Mouse (Mus musculus): ENCODE measurements around the gene Zic1. TPM values are rescaled to one million over a fixed set of nuclear protein-coding genes. Genes with fewer than 3 reads are reported as not detected.

Zic1 gene
- total and polyA plus RNA-seq, 2 experiments, result not detected

DNA sequence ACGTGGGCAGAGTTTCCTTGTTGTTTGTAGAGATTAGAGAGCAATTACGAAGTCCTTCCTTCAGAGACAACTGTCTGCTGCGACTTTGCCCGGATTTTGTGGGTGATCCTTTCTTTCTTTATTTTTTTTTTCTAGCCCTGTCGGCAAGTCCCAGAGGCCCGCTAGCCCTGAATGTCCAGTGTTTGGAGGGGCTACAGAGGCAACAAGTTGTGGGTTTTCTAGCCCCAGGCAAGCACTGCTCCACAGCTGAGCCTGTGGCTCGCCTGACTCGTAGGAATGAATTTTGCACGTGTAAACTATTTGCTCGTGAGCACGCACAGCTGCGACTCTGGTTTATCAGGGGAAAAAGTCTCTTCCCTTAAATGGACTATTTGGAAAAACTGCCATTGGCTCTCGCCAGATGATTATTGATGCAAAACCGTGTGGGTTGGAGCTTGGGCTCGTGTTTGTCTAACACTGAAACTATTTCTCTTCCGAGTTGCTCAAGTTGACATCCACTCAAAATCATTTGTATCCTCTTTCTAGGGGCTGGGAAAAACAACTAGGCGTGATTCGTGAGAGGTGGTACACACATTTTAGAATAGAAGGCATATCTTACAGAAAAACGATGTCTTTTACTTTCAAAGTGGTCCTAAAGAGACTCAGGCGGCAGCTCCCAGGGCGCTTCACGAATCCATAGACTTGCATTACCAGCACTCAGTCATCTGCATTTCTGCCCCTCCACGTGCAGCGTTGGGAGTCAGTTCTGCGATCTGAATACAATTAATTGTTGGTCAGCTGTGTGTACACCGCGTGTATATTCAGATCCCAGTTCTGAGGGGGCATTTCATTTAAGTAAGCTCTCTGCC, 39.5 kb upstream of the Zic1 start:
- Histone ChIP-seq H3K4me3 (ENCODE audit: insufficient read depth, low read depth, low read length) (no peak overlapping the region), H3K27me3 (ENCODE audit: control insufficient read depth, insufficient read depth, low read length) (peaks cover 17% of the 10 kb centered on the region; the same call in 1 of the 2 replicates), H3K9ac (ENCODE audit: low read depth, low read length) (no peak overlapping the region), H3K36me3 (ENCODE audit: control insufficient read depth, insufficient read depth, low read length) (no peaks in the 10 kb centered on the region), H3K79me2 (ENCODE audit: control insufficient read depth, insufficient read depth, low read length) (no peaks in the 10 kb centered on the region), H3K4me1 (ENCODE audit: control insufficient read depth, insufficient read depth, low read length) (no peaks in the 10 kb centered on the region), H3K27ac (replicated peaks; ENCODE audit: insufficient read depth, low read depth, low read length) (no peak overlapping the region)
- 2% methylated on average over 27 of the region's 27 CpGs for WGBS
- no peak for DNase-seq (ENCODE audit: extremely low read depth, low read depth, low spot score)
- TF ChIP-seq POLR2A (IDR thresholded peaks at IDR 0.05; ENCODE audit: extremely low read depth, insufficient read depth, low read length), result no peak
- no peak for TF ChIP-seq CTCF (IDR thresholded peaks at IDR 0.05; ENCODE audit: low read depth, low read length)

DNA sequence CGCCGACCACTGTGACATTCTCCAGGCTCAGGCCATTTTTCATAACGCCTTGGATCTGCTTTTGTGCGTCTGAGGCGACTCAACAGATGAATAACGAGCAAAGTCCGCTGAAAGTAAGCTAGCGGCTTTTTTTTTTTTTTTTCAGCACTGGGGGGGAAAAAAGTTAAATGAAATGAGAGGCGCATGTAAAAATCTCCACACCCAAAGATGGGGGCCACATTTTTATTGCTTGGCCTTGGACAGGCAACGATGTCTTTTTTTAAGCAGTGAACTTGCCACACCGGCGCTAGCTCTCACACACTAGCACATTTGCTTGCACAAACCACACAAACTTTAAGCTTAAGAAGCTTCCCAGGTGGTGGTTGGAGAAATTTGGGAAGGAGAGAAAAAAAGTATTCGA, 38.6 kb upstream of the Zic1 start:
- Histone ChIP-seq H3K27me3 (ENCODE audit: control insufficient read depth, insufficient read depth, low read length) (peaks cover 16% of the 10 kb centered on the region; the same call in 1 of the 2 replicates), H3K4me3 (ENCODE audit: insufficient read depth, low read depth, low read length) (no peak overlapping the region), H3K4me1 (ENCODE audit: control insufficient read depth, insufficient read depth, low read length) (no peaks in the 10 kb centered on the region), H3K79me2 (ENCODE audit: control insufficient read depth, insufficient read depth, low read length) (no peaks in the 10 kb centered on the region), H3K27ac (replicated peaks; ENCODE audit: insufficient read depth, low read depth, low read length) (no peak overlapping the region), H3K9ac (ENCODE audit: low read depth, low read length) (no peak overlapping the region), H3K36me3 (ENCODE audit: control insufficient read depth, insufficient read depth, low read length) (no peaks in the 10 kb centered on the region)
- no peak for TF ChIP-seq CTCF (IDR thresholded peaks at IDR 0.05; ENCODE audit: low read depth, low read length)
- TF ChIP-seq POLR2A (IDR thresholded peaks at IDR 0.05; ENCODE audit: extremely low read depth, insufficient read depth, low read length), result no peak
- no peak for DNase-seq (ENCODE audit: extremely low read depth, low read depth, low spot score)
- WGBS, result 6% methylated on average over 13 of the region's 13 CpGs

DNA sequence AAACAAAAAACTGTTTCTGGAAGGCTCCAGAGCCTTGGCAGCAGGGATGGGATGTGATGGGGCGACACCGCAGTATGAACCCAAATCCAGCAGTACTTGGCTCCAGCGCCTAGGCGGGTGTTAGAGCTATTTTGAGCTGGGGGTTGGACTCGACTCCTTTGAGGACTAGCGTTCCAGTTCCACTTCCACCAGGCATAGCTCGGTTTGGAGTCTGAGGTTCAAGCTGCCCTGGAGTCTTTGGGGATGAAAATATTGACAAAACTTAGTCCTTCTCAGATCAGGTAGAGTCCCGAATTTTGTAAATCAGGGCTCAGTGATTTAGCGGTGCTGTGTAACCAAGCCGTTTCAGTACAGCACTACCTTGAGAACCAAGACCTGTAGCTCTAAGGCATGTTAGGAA, 35.9 kb upstream of the Zic1 start:
- H3K27me3 ChIP-seq (ENCODE audit: control insufficient read depth, insufficient read depth, low read length), result peaks cover 22% of the 10 kb centered on the region; the same call in 1 of the 2 replicates
- H3K4me3 ChIP-seq (ENCODE audit: insufficient read depth, low read depth, low read length), result no peak overlapping the region
- no peaks in the 10 kb centered on the region for H3K4me1 ChIP-seq (ENCODE audit: control insufficient read depth, insufficient read depth, low read length)
- DNase-seq (ENCODE audit: extremely low read depth, low read depth, low spot score), result no peak
- TF ChIP-seq POLR2A (IDR thresholded peaks at IDR 0.05; ENCODE audit: extremely low read depth, insufficient read depth, low read length) (no peak), CTCF (IDR thresholded peaks at IDR 0.05; ENCODE audit: low read depth, low read length) (no peak)
- no peak overlapping the region for H3K27ac ChIP-seq (replicated peaks; ENCODE audit: insufficient read depth, low read depth, low read length)
- H3K9ac ChIP-seq (ENCODE audit: low read depth, low read length), result no peak overlapping the region
- WGBS, result 2% methylated on average over 10 of the region's 10 CpGs
- H3K79me2 ChIP-seq (ENCODE audit: control insufficient read depth, insufficient read depth, low read length), result no peaks in the 10 kb centered on the region
- no peaks in the 10 kb centered on the region for H3K36me3 ChIP-seq (ENCODE audit: control insufficient read depth, insufficient read depth, low read length)

DNA sequence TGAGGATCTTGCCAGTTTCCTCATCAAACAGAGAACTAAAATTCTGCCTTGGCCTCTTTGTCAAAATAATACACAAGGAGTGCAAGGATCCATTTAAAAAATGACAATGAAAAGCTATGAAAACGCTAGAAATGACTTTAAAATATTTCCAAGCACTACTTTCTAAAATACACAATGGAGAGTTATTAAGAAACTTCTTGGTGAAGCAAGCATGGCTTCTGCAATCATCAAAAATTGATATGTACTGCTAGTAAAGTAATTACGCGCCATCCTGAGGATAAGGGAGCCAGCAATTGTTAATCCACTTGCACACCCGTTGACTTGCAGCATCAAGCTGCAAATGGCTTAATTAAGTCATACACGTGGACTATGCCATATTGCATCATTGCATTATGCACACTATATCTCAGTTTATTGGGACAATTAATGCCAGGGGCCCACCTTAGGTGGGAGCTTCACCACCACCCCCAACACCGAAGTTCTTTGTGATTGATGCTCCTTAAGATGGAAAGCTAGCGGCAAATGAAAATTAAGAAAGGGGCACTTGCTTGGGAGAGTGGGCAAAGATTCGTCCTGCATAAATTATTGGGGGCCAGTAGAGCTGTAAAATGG, 35.0 kb upstream of the Zic1 start:
- TF ChIP-seq POLR2A (IDR thresholded peaks at IDR 0.05; ENCODE audit: extremely low read depth, insufficient read depth, low read length), result no peak
- TF ChIP-seq CTCF (IDR thresholded peaks at IDR 0.05; ENCODE audit: low read depth, low read length), result no peak
- Histone ChIP-seq H3K9ac (ENCODE audit: low read depth, low read length) (no peak overlapping the region), H3K27ac (replicated peaks; ENCODE audit: insufficient read depth, low read depth, low read length) (no peak overlapping the region), H3K36me3 (ENCODE audit: control insufficient read depth, insufficient read depth, low read length) (no peaks in the 10 kb centered on the region), H3K79me2 (ENCODE audit: control insufficient read depth, insufficient read depth, low read length) (no peaks in the 10 kb centered on the region), H3K27me3 (ENCODE audit: control insufficient read depth, insufficient read depth, low read length) (peaks cover 20% of the 10 kb centered on the region; the same call in 1 of the 2 replicates), H3K4me1 (ENCODE audit: control insufficient read depth, insufficient read depth, low read length) (no peaks in the 10 kb centered on the region), H3K4me3 (ENCODE audit: insufficient read depth, low read depth, low read length) (no peak overlapping the region)
- DNase-seq (ENCODE audit: extremely low read depth, low read depth, low spot score), result no peak
- 17% methylated on average over 8 of the region's 8 CpGs for WGBS

DNA sequence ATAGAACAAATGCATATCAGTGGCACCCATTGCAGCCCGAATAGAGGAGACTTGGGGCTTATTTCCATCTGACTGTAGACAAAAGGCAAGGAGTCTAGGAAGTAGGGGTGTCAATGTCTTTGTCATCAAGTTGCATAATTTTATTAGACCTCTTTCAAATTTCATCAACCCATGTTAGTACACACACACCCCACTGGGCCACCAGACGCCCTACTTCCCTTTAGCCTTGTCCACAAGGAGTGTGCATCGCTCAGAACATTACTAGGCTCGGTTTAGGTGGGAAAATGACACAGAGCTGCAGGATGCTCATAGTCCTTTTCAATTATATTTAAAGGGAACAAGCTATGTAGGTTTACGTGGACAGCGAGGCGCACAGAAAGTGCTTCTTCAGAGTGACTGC, 34.4 kb upstream of the Zic1 start:
- TF ChIP-seq POLR2A (IDR thresholded peaks at IDR 0.05; ENCODE audit: extremely low read depth, insufficient read depth, low read length) (no peak), CTCF (IDR thresholded peaks at IDR 0.05; ENCODE audit: low read depth, low read length) (no peak)
- Histone ChIP-seq H3K4me1 (ENCODE audit: control insufficient read depth, insufficient read depth, low read length) (no peaks in the 10 kb centered on the region), H3K27ac (replicated peaks; ENCODE audit: insufficient read depth, low read depth, low read length) (no peak overlapping the region), H3K27me3 (ENCODE audit: control insufficient read depth, insufficient read depth, low read length) (peaks cover 20% of the 10 kb centered on the region; the same call in 1 of the 2 replicates), H3K4me3 (ENCODE audit: insufficient read depth, low read depth, low read length) (no peak overlapping the region), H3K36me3 (ENCODE audit: control insufficient read depth, insufficient read depth, low read length) (no peaks in the 10 kb centered on the region), H3K79me2 (ENCODE audit: control insufficient read depth, insufficient read depth, low read length) (no peaks in the 10 kb centered on the region), H3K9ac (ENCODE audit: low read depth, low read length) (no peak overlapping the region)
- 32% methylated on average over 7 of the region's 7 CpGs for WGBS
- no peak for DNase-seq (ENCODE audit: extremely low read depth, low read depth, low spot score)

Measured in liver, adult 2 months (tissue).